Comparison of ENCODE assay signal across 9 mouse cellular contexts in the genomic region with DNA sequence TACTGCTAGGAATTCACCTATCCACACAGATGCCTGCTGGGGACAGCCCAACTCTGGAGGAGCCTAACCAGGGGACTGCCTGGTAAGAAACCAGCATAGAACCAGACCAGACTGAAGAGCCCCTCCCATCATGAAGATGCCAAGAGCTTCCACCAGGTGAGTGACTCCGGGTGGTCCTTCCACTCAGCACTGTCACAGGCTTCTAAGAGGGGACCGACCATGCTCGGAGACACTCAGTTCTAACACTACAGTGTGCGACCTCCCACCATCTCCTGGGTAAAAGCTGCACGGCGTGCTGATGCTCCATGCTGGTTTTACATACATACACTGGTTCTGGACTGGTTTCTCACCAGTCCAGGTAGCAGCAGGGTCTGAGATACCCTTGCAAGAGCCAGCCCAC. TPM values are rescaled to one million over a fixed set of nuclear protein-coding genes. Genes with fewer than 3 reads are reported as not detected.
DNase-seq lines count a peak whose midpoint lies in the region; ATAC-seq lines count a peak whose summit lies in the region.
"Had no signal": no experiment of that assay in that cellular context is flagged by ENCODE, and none has a peak within 500 bp of the region (broad histone marks: within the 10 kb centered on the region; RNA-seq: fewer than 3 reads in every experiment).

No protein-coding gene starts in this region.

- no peaks in the 10 kb centered on the region for H3K9me3 ChIP-seq in kidney, embryonic 15.5 days (replicated peaks)
- H3K9me3 ChIP-seq in forebrain, embryonic 10.5 days, result no peaks in the 10 kb centered on the region; the same call in none of the 2 replicates
- no peaks in the 10 kb centered on the region for H3K9me3 ChIP-seq in hindbrain, embryonic 16.5 days (ENCODE audit: control insufficient read depth, low read length)
- H3K9me3 ChIP-seq in midbrain, embryonic 15.5 days, result no peaks in the 10 kb centered on the region

- no peak for ATAC-seq in kidney, embryonic 15.5 days (replicated peaks; ENCODE audit: low FRiP score)
- ATAC-seq in hindbrain, embryonic 16.5 days, result no peak
- no peak for ATAC-seq in midbrain, embryonic 15.5 days (replicated peaks)

- peaks cover 17% of the 10 kb centered on the region for H3K36me3 ChIP-seq in kidney, embryonic 15.5 days
- peaks cover 60% of the 10 kb centered on the region for H3K36me3 ChIP-seq in forebrain, embryonic 10.5 days (replicated peaks)
- H3K36me3 ChIP-seq in hindbrain, embryonic 16.5 days (ENCODE audit: control insufficient read depth, insufficient read depth, low read length), result no peaks in the 10 kb centered on the region
- no peaks in the 10 kb centered on the region for H3K36me3 ChIP-seq in midbrain, embryonic 15.5 days (replicated peaks)

- 85% methylated on average over 6 of the region's 6 CpGs for WGBS in kidney, embryonic 15.5 days
- WGBS in forebrain, embryonic 10.5 days, result 93% methylated on average over 6 of the region's 6 CpGs
- WGBS in hindbrain, embryonic 16.5 days, result 70% methylated on average over 6 of the region's 6 CpGs
- WGBS in midbrain, embryonic 15.5 days, result 71% methylated on average over 6 of the region's 6 CpGs

- DNase-seq in kidney, postnatal 4 days, result no peak
- no peak for DNase-seq in forebrain, embryonic 10.5 days (ENCODE audit: extremely low spot score, low spot score)
- DNase-seq in gastrocnemius, postnatal 4 days (ENCODE audit: low spot score in 2 of 2), result no peak
- DNase-seq in embryo, embryonic 9.5 days (ENCODE audit: extremely low spot score), result no peak
- DNase-seq in thymus, postnatal 4 days, result no peak
- DNase-seq: heart, adult 2 months had no signal

- 0 out of 2 replicates have a peak overlapping the region, but pooled peaks have one; percentile 42 for H3K27ac ChIP-seq in kidney, embryonic 15.5 days
- peak overlapping the region; percentile 99; the same call in 1 of the 2 replicates for H3K27ac ChIP-seq in forebrain, embryonic 10.5 days
- H3K27ac ChIP-seq in hindbrain, embryonic 16.5 days (ENCODE audit: low read depth, low read length), result peak overlapping the region; percentile 34; the same call in 1 of the 2 replicates
- H3K27ac ChIP-seq in midbrain, embryonic 15.5 days, result no peak overlapping the region; the same call in 1 of the 2 replicates
- H3K27ac ChIP-seq: heart, adult 2 months had no signal

- no peak overlapping the region for H3K9ac ChIP-seq in kidney, embryonic 15.5 days
- peak overlapping the region; percentile 99 for H3K9ac ChIP-seq in hindbrain, embryonic 16.5 days (ENCODE audit: low read depth, low read length)
- peak overlapping the region; percentile 100 for H3K9ac ChIP-seq in midbrain, embryonic 15.5 days

- H3K4me1 ChIP-seq in kidney, embryonic 15.5 days, result peaks cover 75% of the 10 kb centered on the region
- peaks cover 82% of the 10 kb centered on the region for H3K4me1 ChIP-seq in forebrain, embryonic 10.5 days
- H3K4me1 ChIP-seq in hindbrain, embryonic 16.5 days (ENCODE audit: control insufficient read depth, insufficient read depth, low read depth, low read length), result peaks cover 58% of the 10 kb centered on the region
- peaks cover 74% of the 10 kb centered on the region for H3K4me1 ChIP-seq in midbrain, embryonic 15.5 days

- peak overlapping the region; percentile 77 for H3K4me2 ChIP-seq in kidney, embryonic 15.5 days
- peak overlapping the region; percentile 79 for H3K4me2 ChIP-seq in hindbrain, embryonic 16.5 days (ENCODE audit: low read length)
- H3K4me2 ChIP-seq in midbrain, embryonic 15.5 days, result peak overlapping the region; percentile 98

- no peaks in the 10 kb centered on the region for H3K27me3 ChIP-seq in kidney, embryonic 15.5 days
- H3K27me3 ChIP-seq in forebrain, embryonic 10.5 days (ENCODE audit: poor library complexity, severe bottlenecking), result peaks cover 4% of the 10 kb centered on the region; the same call in 1 of the 2 replicates
- H3K27me3 ChIP-seq in hindbrain, embryonic 16.5 days (replicated peaks; ENCODE audit: control insufficient read depth, insufficient read depth, low read length), result no peaks in the 10 kb centered on the region
- no peaks in the 10 kb centered on the region for H3K27me3 ChIP-seq in midbrain, embryonic 15.5 days (replicated peaks)

- H3K4me3 ChIP-seq in kidney, embryonic 15.5 days (replicated peaks), result peak overlapping the region; percentile 82; the same call in 1 of the 2 replicates
- H3K4me3 ChIP-seq in forebrain, embryonic 10.5 days, result peak overlapping the region; percentile 81
- peak overlapping the region; percentile 93 for H3K4me3 ChIP-seq in hindbrain, embryonic 16.5 days (ENCODE audit: low read length)
- H3K4me3 ChIP-seq in midbrain, embryonic 15.5 days, result peak overlapping the region; percentile 89
- H3K4me3 ChIP-seq: heart, adult 2 months had no signal

RNA-seq across cellular contexts. Expression of a gene that starts 2.7 kb away (rescaled TPM):
- 32.3 and 39.9 TPM in 2 replicates for polyA plus RNA-seq in kidney, embryonic 15.5 days (2015; fragmentation: Nextera tagmentation; extraction: Ambion mirVana)
- polyA plus RNA-seq in forebrain, embryonic 10.5 days (2016; fragmentation: Nextera tagmentation; extraction: Ambion mirVana), result 31.6 and 35.7 TPM in 2 replicates
- polyA plus RNA-seq in hindbrain, embryonic 16.5 days (2015; fragmentation: Nextera tagmentation; extraction: Ambion mirVana), result 56.0 and 68.9 TPM in 2 replicates
- 80.3 and 84.2 TPM in 2 replicates for polyA plus RNA-seq in midbrain, embryonic 15.5 days (2015; fragmentation: Nextera tagmentation; extraction: Ambion mirVana)
- 10 to 100 TPM; 66.9 to 68.8 TPM for total RNA-seq in gastrocnemius, postnatal 4 days (2021)

RNA-seq across cellular contexts. Expression of a gene that starts 39.1 kb away (rescaled TPM):
- 32.3 and 34.5 TPM in 2 replicates for polyA plus RNA-seq in kidney, embryonic 15.5 days (2015; fragmentation: Nextera tagmentation; extraction: Ambion mirVana)
- polyA plus RNA-seq in forebrain, embryonic 10.5 days (2016; fragmentation: Nextera tagmentation; extraction: Ambion mirVana), result 33.1 and 33.3 TPM in 2 replicates
- 27.1 and 30.2 TPM in 2 replicates for polyA plus RNA-seq in hindbrain, embryonic 16.5 days (2015; fragmentation: Nextera tagmentation; extraction: Ambion mirVana)
- polyA plus RNA-seq in midbrain, embryonic 15.5 days (2015; fragmentation: Nextera tagmentation; extraction: Ambion mirVana), result 20.4 and 21.8 TPM in 2 replicates
- 10 to 100 TPM; 11.4 to 13.8 TPM for total RNA-seq in gastrocnemius, postnatal 4 days (2021)

RNA-seq across cellular contexts. Expression of a gene that starts 56.0 kb away (rescaled TPM):
- 25.7 and 29.3 TPM in 2 replicates for polyA plus RNA-seq in kidney, embryonic 15.5 days (2015; fragmentation: Nextera tagmentation; extraction: Ambion mirVana)
- 24.0 and 30.5 TPM in 2 replicates for polyA plus RNA-seq in forebrain, embryonic 10.5 days (2016; fragmentation: Nextera tagmentation; extraction: Ambion mirVana)
- 27.9 and 28.6 TPM in 2 replicates for polyA plus RNA-seq in hindbrain, embryonic 16.5 days (2015; fragmentation: Nextera tagmentation; extraction: Ambion mirVana)
- polyA plus RNA-seq in midbrain, embryonic 15.5 days (2015; fragmentation: Nextera tagmentation; extraction: Ambion mirVana), result 27.4 and 32.2 TPM in 2 replicates
- 10 to 100 TPM; 14.5 to 15.0 TPM for total RNA-seq in gastrocnemius, postnatal 4 days (2021)

RNA-seq across cellular contexts. Expression of a gene that starts 58.6 kb away (rescaled TPM):
- polyA plus RNA-seq in kidney, embryonic 15.5 days (2015; fragmentation: Nextera tagmentation; extraction: Ambion mirVana), result 21.5 and 25.0 TPM in 2 replicates
- polyA plus RNA-seq in forebrain, embryonic 10.5 days (2016; fragmentation: Nextera tagmentation; extraction: Ambion mirVana), result 21.5 and 23.6 TPM in 2 replicates
- polyA plus RNA-seq in hindbrain, embryonic 16.5 days (2015; fragmentation: Nextera tagmentation; extraction: Ambion mirVana), result 24.3 and 27.4 TPM in 2 replicates
- polyA plus RNA-seq in midbrain, embryonic 15.5 days (2015; fragmentation: Nextera tagmentation; extraction: Ambion mirVana), result 25.4 and 25.9 TPM in 2 replicates
- total RNA-seq in gastrocnemius, postnatal 4 days (2021), result 10 to 100 TPM; 13.9 to 14.2 TPM
